Mouse (Mus musculus) megakaryocyte progenitor cell, adult 5-6 weeks (primary cell): ENCODE data around the gene Hspb1. TPM values are rescaled to one million over a fixed set of nuclear protein-coding genes. Genes with fewer than 3 reads are reported as not detected.

ENCODE experiments used
- ATAC-seq: replicated peaks from 2 replicates; pipeline ENCODE4 v1.8.0; 2016; ENCODE audit warnings: mild to moderate bottlenecking, moderate TSS enrichment, inconsistent platforms; ENCODE audit not compliant: poor library complexity
- total RNA-seq, 2 experiments: library from RNA; stranded (forward) in 1 of 2; stranded (reverse) in 1 of 2; fragments of 157-497, 149-512 nt in 1 of 2; fragments of 200-1000 nt in 1 of 2; gene quantifications; 2 replicates each; pipeline versions ENCODE4 v1.2.3 to v1.2.4; 2015 to 2017

The Hspb1 gene
- total RNA-seq, 2 experiments from 2014 or later = not detected

DNA sequence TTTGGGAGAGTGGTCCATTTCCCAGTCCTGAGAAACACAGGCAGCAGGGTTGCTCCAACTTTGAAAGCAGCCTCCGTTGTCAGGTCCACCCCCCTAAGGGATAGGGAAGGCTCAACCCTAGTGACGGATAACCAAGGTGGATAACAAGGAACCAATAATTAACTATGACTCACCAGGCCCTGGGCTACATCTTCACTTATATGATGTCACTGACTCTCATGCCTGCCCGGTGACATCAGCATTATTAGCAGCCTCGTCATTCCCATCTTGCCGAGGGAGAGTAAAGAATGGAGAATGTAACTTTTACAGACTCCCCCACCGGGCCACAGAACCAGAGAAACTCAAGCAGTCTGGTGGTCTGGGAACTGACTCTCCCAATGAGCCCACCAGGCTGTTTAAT lies 3.1 kb upstream of the Hspb1 start:
- ATAC-seq = no peak

DNA sequence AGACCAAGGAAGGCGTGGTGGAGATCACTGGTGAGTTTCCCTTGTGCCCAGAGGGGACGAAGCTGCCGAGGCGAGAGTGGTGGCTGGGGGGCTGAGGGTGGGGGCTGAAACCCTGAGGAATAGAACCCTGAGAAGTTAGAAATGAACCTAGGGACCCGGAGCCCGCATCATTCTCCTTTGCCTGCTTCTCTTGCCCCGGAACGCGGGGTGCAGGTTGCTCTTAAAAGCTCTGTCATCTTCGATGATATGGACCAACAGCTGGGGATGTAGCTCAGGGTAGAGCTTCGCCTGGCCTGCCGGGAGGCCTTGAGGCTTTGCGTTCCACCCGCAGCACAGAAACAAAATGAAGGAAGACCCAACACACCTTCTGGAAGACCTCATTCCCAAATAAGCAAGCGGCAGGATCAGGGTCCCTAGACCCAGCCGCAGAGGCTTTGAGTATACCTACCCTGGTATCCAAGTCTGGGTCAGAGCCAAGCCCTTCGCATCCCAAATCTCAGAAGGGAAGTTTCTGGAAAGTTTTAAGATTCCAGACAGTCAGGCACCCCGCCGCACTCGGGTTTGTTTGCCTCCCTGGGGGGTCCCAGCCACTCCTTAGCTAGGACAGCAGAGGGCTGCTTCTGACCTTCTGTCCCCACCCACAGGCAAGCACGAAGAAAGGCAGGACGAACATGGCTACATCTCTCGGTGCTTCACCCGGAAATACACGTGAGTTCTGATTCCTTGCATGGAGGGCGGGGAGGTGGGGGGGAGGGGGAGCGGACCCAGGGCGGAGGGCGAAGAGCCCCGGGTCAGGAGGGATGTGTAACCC lies 891 bp downstream of the Hspb1 start:
- ATAC-seq = no peak

DNA sequence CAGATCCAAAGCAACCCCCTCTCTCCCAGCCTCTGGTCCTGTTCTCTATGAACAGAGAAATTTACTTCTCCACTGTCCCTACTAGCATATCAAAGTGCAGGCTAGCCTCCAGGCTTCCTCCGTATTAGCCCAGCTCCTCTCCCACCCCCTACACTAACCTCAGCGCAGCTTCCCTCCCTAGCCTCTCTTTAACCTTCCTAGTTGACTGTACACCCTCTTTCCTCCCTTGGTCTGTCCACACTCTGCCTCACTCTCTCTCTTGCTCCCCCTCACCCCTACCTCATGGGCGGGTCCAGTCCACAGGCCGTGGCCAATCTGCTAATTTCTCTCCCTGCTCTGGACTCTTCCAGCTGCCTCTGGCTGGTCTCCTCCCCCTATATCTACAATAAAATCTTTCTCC lies 2.6 kb downstream of the Hspb1 start:
- no peak for ATAC-seq

DNA sequence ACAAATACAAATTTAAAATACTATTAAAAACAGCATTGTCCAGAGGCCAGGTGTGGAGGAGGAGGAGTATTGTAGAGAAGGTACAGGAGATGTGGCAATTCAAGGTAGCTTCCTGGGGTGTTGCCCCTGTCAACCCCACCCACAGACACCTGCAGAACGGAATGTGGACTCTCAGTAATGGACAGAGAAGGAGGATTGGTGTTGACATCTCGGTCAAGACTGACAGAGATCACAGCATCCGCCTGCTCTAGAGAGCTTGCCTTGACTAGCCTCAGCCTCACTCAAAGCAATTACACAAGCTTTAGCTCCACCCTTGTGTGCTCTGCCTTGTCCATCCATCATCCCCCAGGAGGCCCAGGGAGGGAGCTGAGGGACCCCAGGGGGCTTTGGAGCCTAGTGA lies 3.2 kb downstream of the Hspb1 start:
- ATAC-seq = no peak

DNA sequence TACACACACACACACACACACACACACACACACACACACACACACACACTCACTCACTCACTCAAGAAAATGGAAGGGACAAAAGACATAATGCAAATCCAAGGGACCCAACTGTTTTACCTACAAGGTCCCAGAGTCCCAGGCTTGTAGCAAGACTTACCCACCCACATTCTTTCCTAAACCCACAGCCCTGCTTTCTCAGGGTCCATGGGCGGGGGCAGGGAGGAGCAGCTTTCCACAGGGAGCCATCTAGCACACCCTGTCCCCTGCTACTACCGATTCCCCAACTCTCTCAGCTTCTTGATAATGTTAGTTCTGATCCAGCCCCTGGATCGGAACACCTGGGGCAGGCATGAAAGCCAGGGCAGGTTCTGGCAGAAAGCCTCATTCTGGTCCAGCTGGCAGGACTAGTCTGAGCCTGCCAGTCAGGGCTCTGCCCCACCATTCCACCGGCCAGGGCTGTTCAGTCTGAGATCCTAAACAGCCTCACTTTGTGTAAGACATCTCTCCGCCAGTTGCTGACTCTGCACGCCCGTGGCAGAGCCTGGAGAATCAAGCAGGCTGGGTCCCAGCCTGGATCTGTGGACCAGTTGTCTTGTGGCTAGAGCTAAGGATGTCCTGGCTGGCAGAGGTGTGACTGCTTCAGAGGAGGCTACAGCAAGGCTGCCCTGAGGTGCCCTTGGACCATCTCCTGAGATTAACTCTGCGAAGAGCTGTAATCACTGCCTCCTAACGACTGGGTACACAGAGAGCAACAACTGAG lies 5.1 kb downstream of the Hspb1 start:
- ATAC-seq = no peak

DNA sequence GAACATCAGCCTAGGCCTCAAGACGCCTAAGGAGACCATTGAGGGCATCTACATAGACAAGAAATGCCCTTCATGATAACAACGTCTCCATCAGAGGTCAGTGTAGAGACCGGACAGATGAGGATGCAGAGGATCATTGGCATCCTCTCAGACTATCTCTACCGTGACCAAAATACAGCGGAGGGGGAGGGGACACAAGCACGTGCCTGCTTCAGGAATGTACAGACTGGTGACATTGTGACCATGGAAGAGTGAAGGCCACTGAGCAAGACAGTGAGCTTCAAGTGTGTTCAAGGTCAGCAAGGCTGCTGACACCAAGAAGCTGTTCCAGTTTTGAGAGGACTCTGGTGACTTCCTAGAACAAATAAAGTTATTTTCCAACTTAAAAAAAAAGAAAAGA lies 7.2 kb downstream of the Hspb1 start:
- no peak for ATAC-seq

DNA sequence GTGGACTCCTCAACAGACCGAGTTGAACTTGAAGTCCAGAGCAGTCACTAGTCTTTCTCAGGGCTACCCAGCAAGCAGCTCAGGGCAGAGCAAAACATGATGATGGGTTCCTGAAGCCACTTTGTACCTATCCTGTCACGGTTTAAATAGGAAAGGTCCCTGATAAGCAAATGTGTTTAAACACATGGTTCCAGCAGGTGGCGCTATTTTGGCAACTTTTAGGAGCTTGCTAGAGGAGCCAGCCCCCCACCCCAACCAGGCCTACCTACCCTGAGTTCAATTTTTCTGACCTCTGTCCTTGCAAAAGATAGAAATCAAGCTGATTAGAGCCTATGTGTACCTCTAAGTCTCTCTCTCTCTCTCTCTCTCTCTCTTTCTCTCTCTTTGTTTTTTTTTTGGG lies 10.3 kb downstream of the Hspb1 start:
- ATAC-seq = peak; percentile 61

DNA sequence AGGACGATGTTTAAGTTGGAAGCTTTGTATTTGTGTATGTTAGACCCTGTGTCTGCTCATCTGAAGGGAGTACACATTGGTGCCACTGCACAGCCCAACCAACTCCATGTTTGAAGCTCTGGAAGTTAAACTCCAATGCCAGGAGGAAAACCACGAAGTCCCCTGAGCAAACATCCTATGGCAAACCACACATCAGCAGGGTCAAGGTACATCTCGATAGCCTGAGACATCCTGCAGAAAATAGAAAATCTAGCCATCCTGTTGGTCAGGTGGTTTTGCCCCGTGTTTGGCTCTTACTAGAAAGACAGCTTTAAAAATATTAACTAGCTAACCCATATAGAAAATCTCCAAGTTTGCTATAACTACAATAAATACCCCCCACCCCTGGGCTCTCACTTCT lies 11.3 kb downstream of the Hspb1 start:
- no peak for ATAC-seq

DNA sequence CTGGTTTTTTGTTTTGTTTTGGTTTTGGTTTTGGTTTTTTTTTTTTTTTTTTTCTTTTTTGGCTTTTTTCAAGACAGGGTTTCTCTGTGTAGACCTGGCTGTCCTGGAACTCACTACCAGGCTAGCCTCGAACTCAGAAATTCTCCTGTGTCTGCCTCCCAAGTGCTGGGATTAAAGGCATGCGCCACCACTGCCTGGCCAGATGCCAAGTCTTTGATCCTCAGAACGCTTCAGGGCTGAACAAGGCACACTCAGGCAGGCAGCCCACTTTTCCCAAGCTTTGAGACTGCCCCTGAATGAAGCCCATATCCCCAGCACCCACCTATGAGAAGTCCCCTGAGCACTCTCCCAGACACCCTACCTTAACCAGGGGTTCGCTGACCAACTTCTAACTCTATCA lies 12.1 kb downstream of the Hspb1 start:
- ATAC-seq = no peak

DNA sequence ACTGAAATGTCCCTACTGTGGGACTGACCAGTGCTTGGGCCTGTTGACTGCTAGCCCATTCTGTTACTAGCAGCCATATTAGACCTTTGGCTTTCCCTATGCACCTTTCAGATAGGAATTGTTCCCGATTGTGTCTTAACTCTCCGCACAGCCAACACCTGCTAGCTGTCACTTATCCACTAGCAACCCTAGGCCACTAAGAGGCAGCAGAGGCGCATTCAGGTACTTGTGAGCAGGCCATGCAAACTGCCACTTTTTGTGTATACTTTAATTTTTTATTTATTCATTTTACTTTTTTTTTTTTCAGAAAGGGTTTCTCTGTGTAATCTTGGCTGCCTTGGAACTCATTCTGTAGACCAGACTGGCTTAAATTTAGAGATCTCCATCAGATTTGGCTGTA lies 13.0 kb downstream of the Hspb1 start:
- no peak for ATAC-seq

DNA sequence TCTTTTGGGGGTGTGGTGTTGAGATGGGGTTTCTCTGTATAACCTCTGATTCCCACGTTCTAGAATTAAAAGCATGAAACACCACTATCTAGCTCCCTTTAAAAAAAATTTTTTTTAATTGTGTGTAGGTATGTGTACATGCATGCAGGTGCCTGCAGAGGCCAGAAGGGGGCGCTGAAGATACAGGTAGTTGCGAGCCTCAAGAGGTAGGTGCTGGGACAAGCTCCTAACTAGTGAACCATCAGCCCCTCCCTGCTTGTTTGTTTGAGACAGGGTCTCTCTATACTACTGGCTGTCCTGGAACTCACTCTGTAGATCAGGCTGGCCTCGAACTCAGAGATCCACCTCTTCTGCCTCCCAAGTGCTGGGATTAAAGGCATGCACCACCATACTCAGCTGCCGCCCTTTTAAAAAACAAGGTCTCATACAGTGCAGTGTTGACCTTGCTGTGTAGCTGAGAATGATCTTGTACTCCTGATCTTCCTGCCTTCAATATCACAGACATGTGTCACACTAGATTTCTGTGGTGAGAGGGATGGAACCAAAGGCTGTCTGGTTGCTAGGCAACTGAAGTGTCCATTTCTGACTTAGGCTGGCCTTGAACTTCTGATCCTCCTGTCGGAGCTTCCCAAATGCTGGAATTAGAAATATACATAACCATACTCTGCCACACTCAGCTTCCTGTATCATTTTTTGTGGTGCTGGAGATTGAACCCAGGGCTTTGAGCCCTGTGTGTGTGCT lies 13.8 kb downstream of the Hspb1 start:
- ATAC-seq = no peak

DNA sequence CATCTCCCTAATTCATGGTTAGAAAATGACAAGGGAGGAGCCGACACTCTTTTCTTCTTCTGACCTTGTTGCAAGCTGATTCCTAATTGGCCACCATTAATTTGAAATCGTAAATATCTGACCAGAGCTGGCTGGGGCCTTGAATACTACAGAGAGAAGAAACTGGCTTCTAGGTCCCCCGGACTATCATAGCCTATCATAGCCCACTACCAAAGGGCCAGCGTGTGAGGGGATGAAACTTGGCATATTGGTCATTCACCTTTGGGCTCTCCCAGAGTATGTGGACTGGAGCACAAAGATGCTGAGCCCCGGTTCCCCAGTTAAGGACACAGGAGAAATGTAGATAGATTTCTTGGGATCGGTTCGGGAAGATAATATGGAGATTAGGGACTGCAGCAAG lies 15.3 kb downstream of the Hspb1 start:
- no peak for ATAC-seq

DNA sequence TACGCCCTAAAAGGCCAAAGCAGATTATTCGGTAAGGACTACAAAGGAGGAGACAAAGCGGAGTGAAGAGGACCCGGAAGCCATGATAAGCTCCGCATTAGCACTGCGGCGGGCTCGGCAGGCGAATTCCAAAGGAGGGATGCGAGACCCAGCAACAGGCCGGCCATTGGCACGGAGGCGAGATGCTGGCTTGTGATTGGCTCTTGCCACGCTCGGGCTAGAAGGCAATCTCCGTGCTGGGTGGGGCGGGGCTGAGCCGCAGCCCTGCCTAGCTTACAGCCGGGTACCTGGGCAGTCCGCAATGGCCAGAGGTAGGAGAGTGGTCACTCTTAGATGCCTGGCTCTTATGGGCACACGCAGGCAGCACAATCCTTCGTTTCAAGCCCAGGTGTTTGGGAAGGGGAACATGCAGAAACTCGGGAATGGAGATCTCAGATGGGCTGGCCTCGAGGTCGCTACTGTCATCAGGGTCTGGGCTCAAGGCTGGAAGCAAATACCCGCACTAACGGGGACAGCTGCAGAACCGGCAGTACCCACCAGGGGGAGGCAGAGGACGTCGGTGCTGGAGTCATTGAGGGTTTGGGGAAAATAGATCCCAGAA lies 15.9 kb downstream of the Hspb1 start:
- ATAC-seq = peak; percentile 78

DNA sequence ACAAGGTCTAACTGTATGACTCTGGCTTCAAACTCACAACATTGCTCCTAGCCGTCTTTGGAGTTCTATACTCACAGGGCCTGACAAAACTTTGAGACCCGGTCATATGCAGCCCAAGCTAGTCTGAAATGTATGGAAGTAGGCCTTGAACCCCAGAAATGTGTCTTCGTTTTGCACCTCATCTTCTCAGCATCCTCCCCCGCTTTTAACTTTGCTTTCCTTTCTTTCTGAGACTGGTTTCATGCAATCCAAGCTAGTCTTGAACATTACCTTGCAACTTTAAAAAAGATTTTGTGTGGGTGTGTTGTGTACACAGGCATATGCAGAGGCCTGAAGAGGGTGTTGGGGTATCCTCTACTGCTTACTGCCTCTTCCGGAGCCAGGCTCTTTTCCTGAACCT lies 16.5 kb downstream of the Hspb1 start:
- no peak for ATAC-seq

DNA sequence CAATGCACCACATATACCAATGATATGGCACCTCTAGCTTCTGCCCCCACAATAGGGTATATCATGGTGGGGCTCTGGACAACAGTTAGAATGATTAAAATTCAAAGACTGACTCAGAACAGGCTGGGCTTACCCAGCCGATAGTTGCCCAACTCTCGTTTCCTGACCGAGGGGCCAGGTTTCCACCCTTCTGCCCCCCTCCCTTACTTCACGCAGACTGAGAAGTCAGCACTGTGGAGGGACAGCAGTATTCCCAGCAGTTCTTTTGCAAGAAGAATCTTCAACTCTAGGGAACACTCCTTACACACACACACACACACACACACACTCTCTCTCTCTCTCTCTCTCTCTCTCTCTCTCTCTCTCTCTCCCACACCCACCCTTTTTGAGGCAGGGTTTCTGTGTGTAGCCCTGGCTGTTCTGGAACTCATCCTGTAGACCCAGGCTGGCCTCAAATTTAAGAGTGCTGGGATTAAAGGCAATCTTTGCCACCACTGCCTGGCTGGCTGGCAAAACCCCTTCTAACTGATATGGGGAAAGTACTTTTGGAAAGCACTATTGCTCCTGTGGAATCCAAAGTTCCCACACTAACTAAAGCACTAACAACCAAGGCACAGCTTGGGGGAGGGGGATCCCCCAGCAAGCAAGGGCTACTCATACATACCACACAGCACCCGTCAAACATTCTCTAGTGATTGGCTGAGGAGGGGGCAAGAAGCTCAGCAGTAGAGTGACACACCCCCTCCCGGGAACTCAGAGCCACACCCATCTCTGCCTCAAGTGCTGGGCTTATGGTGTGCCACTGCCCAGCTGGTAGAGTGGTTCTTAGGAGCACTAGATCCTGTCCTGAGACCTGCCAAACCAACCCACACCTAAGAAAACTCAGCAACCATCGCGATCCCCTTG lies 17.9 kb downstream of the Hspb1 start:
- ATAC-seq = peak; percentile 26; the same call in 1 of the 2 replicates

DNA sequence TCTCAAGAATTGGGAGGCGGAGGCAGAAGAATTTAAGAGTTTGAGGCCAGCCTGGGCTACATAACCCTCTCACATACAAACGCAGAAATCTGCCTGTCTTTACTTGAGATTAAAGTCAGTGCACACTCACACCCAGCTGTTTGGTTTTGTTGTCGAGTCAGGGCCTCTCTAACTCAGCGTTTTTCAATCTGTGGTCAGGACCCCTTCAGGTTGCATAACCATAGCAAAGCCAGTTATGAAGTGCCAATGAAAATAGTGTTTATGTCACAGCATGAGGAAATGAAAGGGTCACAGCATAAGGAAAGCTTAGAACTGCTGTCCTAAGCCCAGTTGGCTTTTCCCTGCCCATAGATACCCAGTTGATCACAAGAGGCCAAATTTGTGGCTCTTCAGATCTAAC lies 19.1 kb downstream of the Hspb1 start:
- ATAC-seq = peak; percentile 51

DNA sequence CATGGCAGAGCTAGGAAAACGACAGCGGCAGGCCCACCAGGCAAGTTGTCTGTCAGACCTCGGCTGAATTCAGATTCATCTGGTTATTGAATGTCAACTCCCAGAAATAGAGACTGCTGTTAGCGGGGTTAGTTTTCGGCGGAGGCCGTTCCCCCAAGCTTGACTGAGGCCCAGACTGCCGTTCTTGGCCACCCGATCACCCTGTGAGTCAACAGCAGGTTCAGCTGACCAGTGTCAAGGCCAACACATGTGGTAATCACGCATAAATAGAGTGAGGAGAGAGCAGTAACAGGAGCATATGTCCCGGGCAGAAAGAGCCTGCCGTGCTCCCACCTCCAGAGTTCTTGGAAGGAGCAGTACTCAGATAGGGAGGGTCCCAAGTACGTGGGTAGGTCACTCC lies 19.5 kb downstream of the Hspb1 start:
- no peak for ATAC-seq

DNA sequence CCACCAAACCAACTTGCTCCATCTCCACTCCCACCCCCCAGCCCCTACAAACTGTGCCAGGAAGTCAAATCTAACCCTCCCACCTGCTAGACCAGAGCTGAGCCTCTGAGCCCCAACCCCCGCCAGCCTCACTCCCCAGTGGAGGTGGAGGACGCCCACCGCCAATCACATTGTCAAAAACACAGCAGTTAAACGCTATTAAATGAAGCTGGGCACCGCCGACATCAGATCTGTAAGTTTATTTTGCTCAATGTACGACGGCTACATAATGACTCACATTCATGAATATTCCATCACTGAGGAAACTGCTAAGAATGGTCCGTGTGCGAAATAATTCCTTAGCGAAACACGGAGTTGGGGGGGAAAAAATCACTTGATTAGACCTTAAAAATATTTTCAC lies 20.5 kb downstream of the Hspb1 start:
- no peak for ATAC-seq

DNA sequence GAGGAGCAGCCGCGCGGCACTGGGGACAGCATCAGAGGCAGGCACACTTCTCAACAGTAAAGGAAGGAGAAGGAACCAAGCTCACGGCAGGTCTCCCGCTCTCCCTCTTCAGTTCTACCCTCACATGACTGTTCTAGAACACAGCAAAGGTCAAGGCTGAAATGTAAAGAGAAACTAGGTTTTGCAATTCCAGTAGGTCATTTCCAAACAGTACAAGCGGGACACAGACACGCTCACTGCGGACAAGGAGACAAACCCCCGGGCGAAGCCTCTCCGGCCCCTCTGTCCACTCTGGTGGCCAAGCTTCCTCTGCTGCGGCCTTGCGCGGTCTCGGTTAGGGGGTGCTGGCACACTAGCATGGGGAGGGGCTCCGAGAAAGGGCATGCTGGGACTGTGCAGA lies 21.3 kb downstream of the Hspb1 start:
- no peak for ATAC-seq

DNA sequence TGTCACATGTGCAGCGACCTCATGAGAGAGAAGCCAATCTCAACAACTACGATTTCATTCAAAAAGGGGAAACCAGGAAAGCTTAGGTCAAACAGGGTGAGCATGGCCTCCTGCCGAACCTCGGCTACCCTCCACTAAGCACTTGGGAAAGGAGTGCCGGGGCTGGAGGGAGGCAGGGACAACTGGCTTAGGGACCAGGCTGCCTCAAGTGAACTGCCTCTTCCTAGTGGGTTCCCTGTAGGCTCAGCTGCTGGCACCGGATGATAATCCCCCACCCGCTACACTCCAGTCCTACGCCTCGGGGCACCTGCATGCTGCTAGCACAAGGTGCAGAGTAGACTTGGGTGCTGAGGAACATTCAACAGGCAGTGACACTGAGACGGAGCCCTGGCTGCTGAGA lies 21.9 kb downstream of the Hspb1 start:
- no peak for ATAC-seq
